In genomic region chr13:32903211-32903873, GRCm38 (mm10) we compare ENCODE assay signal across 8 mouse cellular contexts. TPM values are rescaled to one million over a fixed set of nuclear protein-coding genes. Genes with fewer than 3 reads are reported as not detected.
DNase-seq lines count a peak whose midpoint lies in the region; ATAC-seq and TF ChIP-seq lines count a peak whose summit lies in the region.

No protein-coding gene starts in this region.

- H3K4me2 ChIP-seq in intestine, postnatal 0 days (replicated peaks; ENCODE audit: low read depth) = no peak overlapping the region
- no peak overlapping the region for H3K4me2 ChIP-seq in midbrain, embryonic 11.5 days

- H3K27ac ChIP-seq in intestine, postnatal 0 days (ENCODE audit: low read depth, low read length) = no peak overlapping the region
- no peak overlapping the region for H3K27ac ChIP-seq in midbrain, embryonic 11.5 days (ENCODE audit: low read depth, low read length)

- no peaks in the 10 kb centered on the region for H3K4me1 ChIP-seq in intestine, postnatal 0 days (replicated peaks; ENCODE audit: control insufficient read depth, insufficient read depth, low read length)
- H3K4me1 ChIP-seq in midbrain, embryonic 11.5 days (ENCODE audit: control insufficient read depth, insufficient read depth, low read length) = no peaks in the 10 kb centered on the region

- peak; percentile 91 for ATAC-seq in granulocyte monocyte progenitor cell, adult 5-6 weeks (replicated peaks; ENCODE audit: poor library complexity, severe bottlenecking)
- peak; percentile 84 for ATAC-seq in intestine, postnatal 0 days
- peak; percentile 94 for ATAC-seq in midbrain, embryonic 11.5 days (ENCODE audit: low FRiP score)

- H3K36me3 ChIP-seq in intestine, postnatal 0 days (ENCODE audit: control insufficient read depth, insufficient read depth) = no peaks in the 10 kb centered on the region
- no peaks in the 10 kb centered on the region for H3K36me3 ChIP-seq in midbrain, embryonic 11.5 days (ENCODE audit: control insufficient read depth, insufficient read depth, low read length)

- no peak overlapping the region for H3K9ac ChIP-seq in intestine, postnatal 0 days (ENCODE audit: low read depth, low read length)
- H3K9ac ChIP-seq in midbrain, embryonic 11.5 days (ENCODE audit: low read length) = no peak overlapping the region

- H3K9me3 ChIP-seq in intestine, postnatal 0 days (ENCODE audit: control insufficient read depth) = no peaks in the 10 kb centered on the region
- no peaks in the 10 kb centered on the region for H3K9me3 ChIP-seq in midbrain, embryonic 11.5 days (ENCODE audit: control insufficient read depth, low read length)

- TF ChIP-seq CTCF in intestine, postnatal 0 days (IDR thresholded peaks at IDR 0.05; ENCODE audit: low read depth) = peak; percentile 99

- intact Hi-C loops in left cerebral cortex, postnatal 36 days (cut with DNase I) = loop anchor here (1.0 to 5.0 kb wide), 5 partner anchors 61 to 994 kb away; partner anchors contain the start of genes Serpinb1b and Serpinb6b

- no peaks in the 10 kb centered on the region for H3K27me3 ChIP-seq in intestine, postnatal 0 days (replicated peaks; ENCODE audit: control insufficient read depth, insufficient read depth, low read length)
- H3K27me3 ChIP-seq in midbrain, embryonic 11.5 days (ENCODE audit: control insufficient read depth, insufficient read depth, low read length) = no peaks in the 10 kb centered on the region

- H3K4me3 ChIP-seq in intestine, postnatal 0 days (ENCODE audit: low read depth, low read length) = no peak overlapping the region
- no peak overlapping the region for H3K4me3 ChIP-seq in midbrain, embryonic 11.5 days (ENCODE audit: low read depth, low read length)

- WGBS in intestine, postnatal 0 days = 29% methylated on average over 8 of the region's 8 CpGs
- 35% methylated on average over 8 of the region's 8 CpGs for WGBS in midbrain, embryonic 11.5 days

- DNase-seq in adrenal gland, adult 8-10 months = peak; percentile 85
- DNase-seq in embryo, embryonic 9.5 days (ENCODE audit: extremely low spot score) = peak; percentile 85
- DNase-seq in left cerebral cortex, postnatal 36 days (ENCODE audit: low spot score in 2 of 2) = peak; percentile 84 to 87
- peak; percentile 98 for DNase-seq in midbrain, embryonic 11.5 days (ENCODE audit: low spot score, missing footprints)
- DNase-seq in right cerebral cortex, postnatal 4 days = peak; percentile 99
- DNase-seq in yolk sac, embryonic 10.5 days (ENCODE audit: low spot score) = peak; percentile 80

RNA-seq across cellular contexts. Expression of gene Serpinb1c, which starts 5.3 kb away (rescaled TPM):
- not detected for total RNA-seq in adrenal gland, adult 8-10 months (2022)
- total RNA-seq in granulocyte monocyte progenitor cell, adult 5-6 weeks (2014; fragmentation: Nextera tagmentation) = not detected in 2 replicates
- total RNA-seq in granulocyte monocyte progenitor cell, adult 5-6 weeks (2017) = not detected in 2 replicates
- 0.16 TPM in 1 of 2 replicates, not detected in the other for polyA plus RNA-seq in intestine, postnatal 0 days (2015; fragmentation: Nextera tagmentation; extraction: Ambion mirVana)
- under 1 TPM in 1 of 2 experiments, not detected in 1; 0.43 TPM for total RNA-seq in left cerebral cortex, postnatal 36 days (2021)
- not detected in 2 replicates for polyA plus RNA-seq in midbrain, embryonic 11.5 days (2014; fragmentation: Nextera tagmentation; extraction: Ambion mirVana)

RNA-seq across cellular contexts. Expression of gene Serpinb1a, which starts 52.4 kb away (rescaled TPM):
- 100 to 1,000 TPM in 1 of 4 experiments, 10 to 100 TPM in 1, 1 to 10 TPM in 2; 5.5 to 130 (median 37.7) TPM for total RNA-seq in adrenal gland, adult 8-10 months (2022)
- total RNA-seq in granulocyte monocyte progenitor cell, adult 5-6 weeks (2014; fragmentation: Nextera tagmentation) = 232 and 310 TPM in 2 replicates
- 511 and 544 TPM in 2 replicates for total RNA-seq in granulocyte monocyte progenitor cell, adult 5-6 weeks (2017)
- 598 and 670 TPM in 2 replicates for polyA plus RNA-seq in intestine, postnatal 0 days (2015; fragmentation: Nextera tagmentation; extraction: Ambion mirVana)
- total RNA-seq in left cerebral cortex, postnatal 36 days (2021) = 1 to 10 TPM; 2.2 to 4.4 TPM
- 2.0 and 2.9 TPM in 2 replicates for polyA plus RNA-seq in midbrain, embryonic 11.5 days (2014; fragmentation: Nextera tagmentation; extraction: Ambion mirVana)
